Mouse (Mus musculus): Measurements from ENCODE around the gene Ppp1r15b. TPM values are rescaled to one million over a fixed set of nuclear protein-coding genes. Genes with fewer than 3 reads are reported as not detected.

Gene Ppp1r15b
- polyA plus RNA-seq, 1 experiment = 28.0 TPM

- Histone ChIP-seq H3ac (ENCODE audit: control insufficient read depth, insufficient read length, low read depth) (no peak within 1 kb of the TSS), H3K36me3 (ENCODE audit: control insufficient read depth, insufficient read depth) (no peaks in the 10 kb centered on the region), H3K4me3 (ENCODE audit: insufficient read depth, poor library complexity, severe bottlenecking) (no peak within 1 kb of the TSS), H3K79me2 (ENCODE audit: control insufficient read depth, insufficient read depth) (no peaks in the 10 kb centered on the region), H3K27me3 (ENCODE audit: control insufficient read depth, insufficient read depth, insufficient read length) (peaks cover 86% of the 10 kb centered on the region), H3K79me3 (ENCODE audit: low read depth) (no peaks in the 10 kb centered on the region)
- no peak for TF ChIP-seq MYOD1 (IDR thresholded peaks at IDR 0.05; ENCODE audit: control insufficient read depth, insufficient read length, low read depth)
- no peak for TF ChIP-seq MYOG (IDR thresholded peaks at IDR 0.05; ENCODE audit: control insufficient read depth, extremely low read depth, insufficient read length)
- no peak for TF ChIP-seq MAX (IDR thresholded peaks at IDR 0.05)
- TF ChIP-seq CTCF (IDR thresholded peaks at IDR 0.05; ENCODE audit: control insufficient read depth, insufficient read depth, insufficient read length) = no peak
- no peak for TF ChIP-seq CEBPB (IDR thresholded peaks at IDR 0.05; ENCODE audit: low read depth)
- TF ChIP-seq USF1 (IDR thresholded peaks at IDR 0.05; ENCODE audit: low read depth) = no peak
- TF ChIP-seq FOSL1 (IDR thresholded peaks at IDR 0.05; ENCODE audit: insufficient read depth, low read length, poor library complexity, severe bottlenecking) = no peak
These were observed 33.0 kb downstream of the Ppp1r15b start, which contains the start of gene Plekha6 for GRCm38 (mm10) chr1:133163820-133164431. Gene Plekha6 (plus strand): TSS chr1:133164210.

GRCm38 (mm10) chr1:133164591-133165011 is 33.7 kb downstream of the Ppp1r15b start:
- Histone ChIP-seq H3K36me3 (ENCODE audit: control insufficient read depth, insufficient read depth) (no peaks in the 10 kb centered on the region), H3ac (ENCODE audit: control insufficient read depth, insufficient read length, low read depth) (no peak overlapping the region), H3K79me3 (ENCODE audit: low read depth) (no peaks in the 10 kb centered on the region), H3K4me3 (ENCODE audit: insufficient read depth, poor library complexity, severe bottlenecking) (no peak overlapping the region), H3K27me3 (ENCODE audit: control insufficient read depth, insufficient read depth, insufficient read length) (peaks cover 83% of the 10 kb centered on the region), H3K79me2 (ENCODE audit: control insufficient read depth, insufficient read depth) (no peaks in the 10 kb centered on the region)
- TF ChIP-seq FOSL1 (IDR thresholded peaks at IDR 0.05; ENCODE audit: insufficient read depth, low read length, poor library complexity, severe bottlenecking) (no peak), MAX (IDR thresholded peaks at IDR 0.05) (no peak), CEBPB (IDR thresholded peaks at IDR 0.05; ENCODE audit: low read depth) (no peak), CTCF (IDR thresholded peaks at IDR 0.05; ENCODE audit: control insufficient read depth, insufficient read depth, insufficient read length) (no peak), MYOG (IDR thresholded peaks at IDR 0.05; ENCODE audit: control insufficient read depth, extremely low read depth, insufficient read length) (no peak), USF1 (IDR thresholded peaks at IDR 0.05; ENCODE audit: low read depth) (no peak), MYOD1 (IDR thresholded peaks at IDR 0.05; ENCODE audit: control insufficient read depth, insufficient read length, low read depth) (no peak)

DNA sequence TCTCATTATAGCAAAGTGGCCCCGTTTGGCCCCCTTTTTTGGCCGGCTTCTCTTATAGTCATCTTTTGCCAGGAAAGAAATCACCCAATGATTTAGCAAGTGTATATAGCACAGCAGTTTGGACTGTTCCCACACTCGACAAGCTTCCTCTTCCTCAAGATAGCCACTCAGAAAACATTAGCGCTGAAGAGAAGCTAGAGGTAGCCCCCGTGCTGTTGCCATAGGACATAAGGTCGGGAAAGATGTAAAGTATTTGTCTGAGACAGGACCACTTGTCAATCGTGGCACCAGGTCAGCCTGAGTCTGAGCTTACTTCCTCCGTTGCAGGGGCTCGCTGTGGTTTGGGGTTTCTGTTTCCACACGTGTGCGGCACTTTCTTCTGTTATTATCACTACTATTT is 34.2 kb downstream of the Ppp1r15b start:
- no peaks in the 10 kb centered on the region for H3K36me3 ChIP-seq (ENCODE audit: control insufficient read depth, insufficient read depth)
- no peak overlapping the region for H3K4me3 ChIP-seq (ENCODE audit: insufficient read depth, poor library complexity, severe bottlenecking)
- H3K79me2 ChIP-seq (ENCODE audit: control insufficient read depth, insufficient read depth) = no peaks in the 10 kb centered on the region
- H3ac ChIP-seq (ENCODE audit: control insufficient read depth, insufficient read length, low read depth) = no peak overlapping the region
- peaks cover 84% of the 10 kb centered on the region for H3K27me3 ChIP-seq (ENCODE audit: control insufficient read depth, insufficient read depth, insufficient read length)
- no peaks in the 10 kb centered on the region for H3K79me3 ChIP-seq (ENCODE audit: low read depth)
- TF ChIP-seq USF1 (IDR thresholded peaks at IDR 0.05; ENCODE audit: low read depth) = no peak
- no peak for TF ChIP-seq CEBPB (IDR thresholded peaks at IDR 0.05; ENCODE audit: low read depth)
- no peak for TF ChIP-seq CTCF (IDR thresholded peaks at IDR 0.05; ENCODE audit: control insufficient read depth, insufficient read depth, insufficient read length)
- TF ChIP-seq MYOD1 (IDR thresholded peaks at IDR 0.05; ENCODE audit: control insufficient read depth, insufficient read length, low read depth) = no peak
- TF ChIP-seq MYOG (IDR thresholded peaks at IDR 0.05; ENCODE audit: control insufficient read depth, extremely low read depth, insufficient read length) = no peak
- TF ChIP-seq FOSL1 (IDR thresholded peaks at IDR 0.05; ENCODE audit: insufficient read depth, low read length, poor library complexity, severe bottlenecking) = no peak
- TF ChIP-seq MAX (IDR thresholded peaks at IDR 0.05) = no peak

DNA sequence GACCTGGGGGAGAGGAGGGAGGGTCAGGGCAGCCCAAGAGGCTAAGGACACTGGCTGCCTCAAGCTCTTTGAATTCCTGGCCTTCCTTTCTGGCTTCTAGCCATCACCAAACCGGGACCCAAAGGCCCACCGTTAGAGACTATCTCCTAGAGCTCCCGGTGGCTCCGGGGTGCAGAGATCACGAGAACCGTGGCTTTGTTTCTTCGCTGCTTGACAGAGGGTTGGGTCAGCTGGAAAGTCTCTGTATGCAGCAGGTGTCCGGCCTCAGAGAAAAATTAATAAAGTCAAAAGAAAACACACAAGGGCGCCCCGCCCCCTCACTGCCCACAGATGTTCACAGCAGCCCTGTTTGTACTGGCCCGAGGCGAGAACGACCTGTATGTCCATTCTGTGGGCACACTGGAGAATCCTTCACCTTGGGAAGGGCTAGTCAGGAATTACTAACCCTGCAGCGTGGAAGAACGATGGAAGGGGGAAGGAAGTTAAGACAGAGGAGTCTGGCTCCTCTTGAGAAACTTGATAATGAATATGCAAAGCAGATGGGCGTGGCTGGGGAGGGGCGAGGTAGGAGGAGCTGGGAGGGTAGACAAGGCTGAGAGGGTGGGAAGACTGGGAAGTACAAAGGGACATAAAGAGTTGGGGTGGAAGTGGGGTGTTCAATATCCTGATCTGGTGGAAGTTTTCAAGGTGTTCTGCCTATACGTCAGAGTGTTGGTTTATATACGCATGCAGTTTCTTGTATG is 37.5 kb downstream of the Ppp1r15b start:
- Histone ChIP-seq H3K79me2 (ENCODE audit: control insufficient read depth, insufficient read depth) (no peaks in the 10 kb centered on the region), H3K79me3 (ENCODE audit: low read depth) (no peaks in the 10 kb centered on the region), H3K36me3 (ENCODE audit: control insufficient read depth, insufficient read depth) (no peaks in the 10 kb centered on the region), H3K27me3 (ENCODE audit: control insufficient read depth, insufficient read depth, insufficient read length) (peaks cover 64% of the 10 kb centered on the region), H3K4me3 (ENCODE audit: insufficient read depth, poor library complexity, severe bottlenecking) (no peak overlapping the region), H3ac (ENCODE audit: control insufficient read depth, insufficient read length, low read depth) (no peak overlapping the region)
- TF ChIP-seq CTCF (IDR thresholded peaks at IDR 0.05; ENCODE audit: control insufficient read depth, insufficient read depth, insufficient read length) = no peak
- TF ChIP-seq CEBPB (IDR thresholded peaks at IDR 0.05; ENCODE audit: low read depth) = no peak
- no peak for TF ChIP-seq MYOD1 (IDR thresholded peaks at IDR 0.05; ENCODE audit: control insufficient read depth, insufficient read length, low read depth)
- TF ChIP-seq USF1 (IDR thresholded peaks at IDR 0.05; ENCODE audit: low read depth) = no peak
- no peak for TF ChIP-seq MAX (IDR thresholded peaks at IDR 0.05)
- TF ChIP-seq FOSL1 (IDR thresholded peaks at IDR 0.05; ENCODE audit: insufficient read depth, low read length, poor library complexity, severe bottlenecking) = no peak
- TF ChIP-seq MYOG (IDR thresholded peaks at IDR 0.05; ENCODE audit: control insufficient read depth, extremely low read depth, insufficient read length) = no peak

GRCm38 (mm10) chr1:133170196-133170595 is 39.3 kb downstream of the Ppp1r15b start:
- Histone ChIP-seq H3K36me3 (ENCODE audit: control insufficient read depth, insufficient read depth) (no peaks in the 10 kb centered on the region), H3K4me3 (ENCODE audit: insufficient read depth, poor library complexity, severe bottlenecking) (no peak overlapping the region), H3K79me3 (ENCODE audit: low read depth) (no peaks in the 10 kb centered on the region), H3ac (ENCODE audit: control insufficient read depth, insufficient read length, low read depth) (no peak overlapping the region), H3K27me3 (ENCODE audit: control insufficient read depth, insufficient read depth, insufficient read length) (peaks cover 56% of the 10 kb centered on the region), H3K79me2 (ENCODE audit: control insufficient read depth, insufficient read depth) (no peaks in the 10 kb centered on the region)
- no peak for TF ChIP-seq FOSL1 (IDR thresholded peaks at IDR 0.05; ENCODE audit: insufficient read depth, low read length, poor library complexity, severe bottlenecking)
- TF ChIP-seq CEBPB (IDR thresholded peaks at IDR 0.05; ENCODE audit: low read depth) = no peak
- no peak for TF ChIP-seq MAX (IDR thresholded peaks at IDR 0.05)
- no peak for TF ChIP-seq MYOG (IDR thresholded peaks at IDR 0.05; ENCODE audit: control insufficient read depth, extremely low read depth, insufficient read length)

Measured in C2C12 (cell line).